Mouse (Mus musculus) embryonic fibroblast, embryonic 13.5 days (primary cell): ENCODE data around the gene Camk1d.

ENCODE experiments used
- CTCF ChIP-seq: IDR thresholded peaks from 2 replicates; pipeline ENCODE4 v1.5.1; 2011; ENCODE audit warnings: mild to moderate bottlenecking, control low read depth, low read length, moderate library complexity, borderline replicate concordance; ENCODE audit not compliant: insufficient read depth
- POLR2A ChIP-seq: IDR thresholded peaks from 2 replicates; pipeline ENCODE4 v1.6.1; 2011; ENCODE audit warnings: low read depth, mild to moderate bottlenecking, control low read depth, low read length, moderate library complexity

DNA sequence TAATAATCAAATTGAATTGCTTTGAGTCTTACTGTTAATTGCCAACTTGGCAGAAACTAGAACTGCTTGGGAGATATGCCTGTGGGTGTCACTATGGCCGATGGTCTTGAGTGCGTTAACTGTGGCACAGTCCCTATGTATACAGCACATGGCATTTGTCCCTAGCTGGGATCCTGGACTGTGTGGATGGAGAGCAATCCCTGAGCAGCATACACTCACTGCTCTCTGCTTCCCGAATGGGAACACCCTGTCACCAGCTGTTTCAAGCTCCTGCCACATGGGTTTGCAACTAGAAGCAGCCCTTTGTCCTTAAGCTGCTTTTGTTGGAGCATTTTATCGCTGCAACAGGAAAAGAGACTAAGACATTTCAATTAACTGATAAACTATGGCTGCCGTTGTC, 224.4 kb downstream of the Camk1d start:
- no peak for TF ChIP-seq CTCF
- TF ChIP-seq POLR2A, result no peak
